Mouse (Mus musculus) left cerebral cortex, postnatal 25 days (tissue): ENCODE measurements at regions not wholly inside any gene's neighbourhood (a gene's known extent, or its start where the extent isn't known, plus 50 kb on each side); places are given as distances from the start of the nearest gene placed in this dataset.
"Not testable (repeated sequence)": the region's sequence is repeated elsewhere in the genome, so short reads cannot be mapped to it uniquely, and the experiment has no call there.

Experiments
- DNase-seq, 2 experiments: peaks; one replicate each; pipeline ENCODE4 v3.0.0; 2022; ENCODE audit warnings: low spot score in 2 of 2, mixed read lengths in 1 of 2
- intact Hi-C: fragments of 180-260 bp; cut with DNase I; formaldehyde crosslinking; loops from one replicate; pipeline ENCODE4 v1.15.1; 2025

DNA sequence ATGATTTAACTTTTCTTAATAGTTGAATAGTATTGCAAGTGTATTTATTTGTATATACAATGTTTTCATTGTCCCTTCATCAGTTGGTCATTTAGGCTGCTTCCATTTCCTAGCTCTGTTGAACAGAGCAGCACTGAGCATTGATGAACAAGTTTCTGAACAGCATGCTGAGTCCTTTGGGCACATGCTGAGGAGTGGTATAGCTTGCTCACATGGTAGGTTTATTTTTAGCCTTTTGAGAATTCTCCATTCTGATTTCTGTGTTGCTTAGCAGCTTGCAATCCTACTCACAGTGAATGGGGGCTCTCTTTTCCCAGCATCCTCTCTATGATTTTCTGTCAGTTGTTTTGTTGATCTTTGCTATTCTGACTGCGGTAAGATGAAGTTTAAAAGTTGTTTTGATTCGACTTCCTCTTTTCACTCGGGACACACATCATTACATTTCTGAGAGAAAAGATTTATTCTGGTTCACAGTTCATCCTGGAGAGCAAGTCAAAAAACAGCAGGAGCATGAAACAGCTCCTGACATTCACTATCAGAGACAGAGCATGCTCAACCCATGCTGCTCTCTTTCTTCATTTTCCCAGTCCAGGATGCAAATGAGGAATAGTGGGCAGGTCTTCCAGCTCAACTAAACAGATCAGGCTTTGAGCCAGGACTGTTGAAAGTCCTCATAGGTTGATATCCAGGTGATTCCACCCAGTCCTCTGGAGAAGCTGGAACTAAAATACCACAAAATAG, 413.1 kb downstream of the Gm37988 start:
- DNase-seq = no peak
- intact Hi-C loops = no loop called here

GRCm38 (mm10) chr1:5227866-5228265, 420.2 kb downstream of the Gm37988 start:
- no peak for DNase-seq
- intact Hi-C loops = no loop called here

DNA sequence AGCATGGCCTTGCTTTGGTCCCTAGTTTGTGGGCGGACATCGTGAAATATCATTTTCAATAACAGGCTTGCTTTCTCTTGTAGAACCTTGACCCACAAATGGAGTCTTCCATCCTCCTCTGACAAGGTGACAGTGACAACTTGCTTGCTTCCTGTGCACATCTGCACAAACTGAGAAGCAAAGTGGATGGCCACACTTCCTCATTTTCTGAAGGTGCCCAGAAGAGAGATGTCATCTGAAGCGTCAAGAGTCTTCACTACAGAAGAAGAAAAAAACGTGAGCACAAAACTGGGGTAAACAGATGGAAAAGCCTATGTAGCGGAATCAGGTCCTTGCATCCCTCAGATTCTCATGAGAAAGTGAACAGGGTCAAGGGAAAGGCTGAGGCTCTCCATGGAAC, 423.5 kb downstream of the Gm37988 start:
- DNase-seq = no peak
- intact Hi-C loops = no loop called here

DNA sequence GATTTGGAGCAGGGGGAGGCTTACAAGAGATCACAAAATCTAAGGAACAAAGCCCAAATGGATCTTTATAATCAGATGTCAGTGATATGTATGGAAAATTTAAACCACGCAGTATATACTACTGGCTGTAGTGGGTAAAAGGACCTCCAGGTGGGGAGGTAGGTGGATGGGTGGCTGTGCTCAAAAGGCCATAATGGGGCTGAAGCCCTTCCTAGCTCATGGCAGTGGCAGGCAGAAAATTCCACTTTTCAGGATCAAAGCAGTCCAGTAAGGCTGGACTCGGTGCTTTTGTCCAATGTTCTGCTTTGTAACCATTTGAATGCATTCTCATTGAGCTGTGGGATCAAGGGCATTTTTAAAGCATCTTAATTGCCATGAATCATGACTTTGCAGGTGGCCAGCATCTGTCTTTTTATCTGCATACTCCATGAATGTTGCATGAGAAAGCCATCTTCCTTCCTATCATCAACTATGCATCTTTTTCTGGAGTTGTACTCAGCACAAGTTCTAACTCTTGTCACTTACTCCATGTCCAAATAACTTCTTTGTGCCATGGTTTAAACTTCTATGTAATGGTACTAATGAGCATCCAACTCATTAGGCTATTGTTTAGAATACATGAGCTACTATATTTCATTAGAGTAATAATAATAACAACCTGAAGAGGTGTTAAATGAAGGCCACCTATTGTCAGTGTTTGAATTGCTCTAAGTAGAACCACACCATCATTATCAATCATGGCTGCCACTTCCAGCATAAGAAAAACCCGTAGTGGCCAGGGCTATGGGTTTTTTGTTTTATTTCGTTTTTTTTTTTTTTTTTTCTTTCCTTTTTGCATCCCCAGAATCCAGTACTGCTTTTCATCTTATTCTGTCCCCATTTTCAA, 424.5 kb downstream of the Gm37988 start:
- intact Hi-C loops = no loop called here
- no peak for DNase-seq

- no peak for DNase-seq
- intact Hi-C loops = no loop called here
Observed at GRCm38 (mm10) chr1:5232847-5233245, 425.2 kb downstream of the Gm37988 start.

DNA sequence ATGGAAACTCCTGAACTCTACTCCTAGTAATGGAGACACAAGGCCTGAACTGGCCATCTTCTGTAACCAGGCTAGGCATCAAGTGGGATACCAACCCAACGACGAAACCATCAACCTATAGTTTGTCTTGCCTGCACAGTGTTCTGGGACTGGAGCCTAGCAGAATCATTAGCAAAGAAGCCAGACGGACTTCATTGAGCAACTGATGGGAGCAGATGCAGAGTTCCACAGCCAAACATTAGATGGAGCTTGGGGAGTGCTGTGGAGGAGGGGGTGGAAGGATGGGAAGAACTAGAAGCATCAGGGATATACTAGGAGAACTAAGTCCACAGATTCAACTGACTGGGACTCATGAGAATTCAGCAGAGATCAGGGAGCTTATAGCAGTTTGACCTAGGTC, 435.5 kb downstream of the Gm37988 start:
- no peak for DNase-seq
- intact Hi-C loops = no loop called here

DNA sequence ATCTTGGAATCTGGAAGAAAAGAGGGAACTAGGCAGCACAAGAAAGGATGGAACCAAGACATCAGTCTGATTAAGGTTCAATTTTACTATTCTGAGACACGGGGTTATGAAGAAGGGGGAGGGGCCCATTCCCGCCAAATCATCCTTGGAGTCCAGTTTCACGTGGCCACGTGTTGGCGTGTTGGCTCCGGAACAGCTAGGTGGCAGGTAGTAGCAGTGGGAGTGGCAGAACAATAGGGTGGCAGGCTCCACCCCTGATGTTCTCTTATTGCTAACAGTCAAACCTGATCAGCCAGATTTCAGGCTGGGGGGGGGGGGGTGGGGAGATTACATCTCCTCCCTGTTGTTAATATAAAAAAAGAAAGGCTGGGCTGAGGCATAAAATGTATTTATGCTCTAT, 453.2 kb downstream of the Gm37988 start:
- DNase-seq, intact Hi-C loops: not testable (repeated sequence)

DNA sequence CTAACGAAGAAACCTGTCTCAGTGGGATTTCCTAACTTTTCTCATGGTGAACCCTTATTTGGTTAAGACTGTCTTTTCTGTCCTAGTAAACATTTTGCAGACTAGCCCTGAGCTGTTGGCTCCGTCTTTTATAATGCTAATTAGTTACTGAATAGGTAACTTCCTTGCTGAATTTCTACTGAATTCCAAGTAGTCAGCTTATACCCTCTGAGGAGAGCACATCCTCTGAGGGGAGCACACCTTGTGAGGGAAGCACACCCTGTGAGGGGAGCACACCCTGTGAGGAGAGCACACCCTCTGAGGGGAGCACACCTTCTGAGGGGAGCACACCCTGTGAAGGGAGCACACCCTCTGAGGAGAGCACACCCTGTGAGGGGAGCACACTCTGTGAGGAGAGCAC, 453.6 kb downstream of the Gm37988 start:
- intact Hi-C loops, DNase-seq: not testable (repeated sequence)

GRCm38 (mm10) chr1:5273938-5274337, 466.2 kb downstream of the Gm37988 start:
- intact Hi-C loops = loop anchor here (1.0 kb wide), 1 partner anchor 9 kb away; no protein-coding TSS in a partner anchor
- no peak for DNase-seq

DNA sequence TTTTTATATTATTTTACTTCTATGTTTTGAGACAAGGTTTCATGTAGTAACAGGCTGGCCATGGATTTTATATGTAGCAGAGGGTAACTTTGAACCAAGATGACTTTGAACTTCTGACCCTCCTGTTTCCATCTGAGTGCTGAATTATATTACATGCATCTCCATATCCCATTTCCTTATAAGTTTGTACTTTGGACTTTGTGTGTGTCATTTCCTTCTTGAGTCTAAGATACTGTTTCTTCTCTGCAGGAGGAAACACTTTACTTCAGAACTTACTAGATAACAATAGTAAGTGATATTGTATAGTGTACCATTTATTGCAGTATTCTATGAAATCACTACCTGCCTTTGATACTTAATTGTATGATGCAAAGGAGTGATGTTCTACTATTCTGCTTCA, 486.9 kb downstream of the Gm37988 start:
- intact Hi-C loops = no loop called here
- DNase-seq = no peak

- intact Hi-C loops = no loop called here
- DNase-seq = peak in 1 of 2 experiments; percentile 32
Observed at GRCm38 (mm10) chr1:5297627-5298026, 489.9 kb downstream of the Gm37988 start.

- intact Hi-C loops = no loop called here
- no peak for DNase-seq
Observed at GRCm38 (mm10) chr1:5311656-5312055, 504.0 kb downstream of the Gm37988 start.

GRCm38 (mm10) chr1:5315839-5316238, 508.1 kb downstream of the Gm37988 start:
- peak; percentile 19 to 67 for DNase-seq

GRCm38 (mm10) chr1:5317088-5317487, 509.4 kb downstream of the Gm37988 start:
- DNase-seq = no peak
- intact Hi-C loops = loop anchor here (5.0 kb wide), 1 partner anchor 185 kb away; no protein-coding TSS in a partner anchor

More at GRCm38 (mm10) chr1:5315839-5316238, 508.1 kb downstream of the Gm37988 start:
- intact Hi-C loops = loop anchor here (5.0 kb wide), 1 partner anchor 184 kb away; no protein-coding TSS in a partner anchor

DNA sequence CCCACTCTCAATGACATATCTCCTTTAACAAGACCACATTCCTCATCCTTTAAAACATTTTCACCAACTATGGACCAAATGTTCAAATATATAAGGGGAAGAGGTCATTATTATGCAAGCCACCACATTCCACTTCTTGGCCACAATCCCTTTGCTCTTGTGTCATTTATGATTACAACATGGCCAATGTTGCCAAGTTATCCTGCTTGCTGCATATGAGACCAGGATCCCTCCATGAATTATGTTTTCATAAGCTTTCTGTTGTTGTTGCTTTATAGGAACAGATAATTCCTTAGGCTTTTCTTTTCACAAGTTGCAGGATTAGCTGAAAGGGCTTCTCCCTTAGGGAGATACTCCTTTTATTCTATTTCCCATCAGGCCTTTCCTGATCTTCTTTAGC, 518.6 kb downstream of the Gm37988 start:
- intact Hi-C loops = no loop called here
- DNase-seq = no peak
